Mouse (Mus musculus) myocyte (in vitro differentiated cells): ENCODE measurements around the gene Camta1.

Experiments used
- MAX ChIP-seq: IDR thresholded peaks from one replicate; pipeline ENCODE4 v1.6.1; 2011; ENCODE audit warnings: low read depth, mild to moderate bottlenecking, control low read depth
- MYOD1 ChIP-seq, 3 experiments: IDR thresholded peaks; one replicate each; pipeline ENCODE4 v1.6.1; 2011; ENCODE audit warnings: control low read depth in 2 of 3, low read depth in 2 of 3, mild to moderate bottlenecking in 2 of 3, moderate library complexity in 1 of 3; ENCODE audit not compliant: insufficient read length in 2 of 3, control insufficient read depth in 1 of 3
- MYOG ChIP-seq, 3 experiments: IDR thresholded peaks; one replicate each; pipeline ENCODE4 v1.6.1; 2011; ENCODE audit warnings: control low read depth in 2 of 3, low read depth in 2 of 3, mild to moderate bottlenecking in 2 of 3; ENCODE audit not compliant: insufficient read length in 2 of 3, control insufficient read depth in 1 of 3, insufficient read depth in 1 of 3
- POLR2A ChIP-seq: IDR thresholded peaks from one replicate; pipeline ENCODE4 v1.6.1; 2011; ENCODE audit warnings: low read depth, mild to moderate bottlenecking, control low read depth, moderate library complexity; ENCODE audit not compliant: insufficient read length
- POLR2AphosphoS2 ChIP-seq: IDR thresholded peaks from one replicate; pipeline ENCODE4 v1.6.1; 2011; ENCODE audit warnings: low read depth, control low read depth; ENCODE audit not compliant: insufficient read length
- REST ChIP-seq: IDR thresholded peaks from one replicate; pipeline ENCODE4 v1.6.1; 2011; ENCODE audit warnings: mild to moderate bottlenecking, control low read depth, moderate library complexity; ENCODE audit not compliant: insufficient read depth, insufficient read length
- SRF ChIP-seq: IDR thresholded peaks from one replicate; pipeline ENCODE4 v1.6.1; 2011; ENCODE audit warnings: low read depth; ENCODE audit not compliant: control insufficient read depth, insufficient read length
- TCF12 ChIP-seq: IDR thresholded peaks from one replicate; pipeline ENCODE4 v1.6.1; 2011; ENCODE audit warnings: mild to moderate bottlenecking, control low read depth; ENCODE audit not compliant: poor library complexity, insufficient read depth, severe bottlenecking
- TCF3 ChIP-seq: IDR thresholded peaks from one replicate; pipeline ENCODE4 v1.6.1; 2011; ENCODE audit warnings: low read depth, control low read depth; ENCODE audit not compliant: insufficient read length
- USF1 ChIP-seq: IDR thresholded peaks from one replicate; pipeline ENCODE4 v1.6.1; 2011; ENCODE audit warnings: low read depth, mild to moderate bottlenecking, control low read depth, moderate library complexity

GRCm38 (mm10) chr4:150875393-150875792, 986.3 kb downstream of the Camta1 start:
- no peak for TF ChIP-seq POLR2A
- no peak for TF ChIP-seq USF1
- no peak for TF ChIP-seq MYOD1 (IDR thresholded peaks at IDR 0.05; ENCODE audit: control insufficient read depth in 1 of 3, insufficient read length in 2 of 3, low read depth in 2 of 3)
- no peak for TF ChIP-seq MYOG (IDR thresholded peaks at IDR 0.05; ENCODE audit: control insufficient read depth in 1 of 3, insufficient read depth in 1 of 3, insufficient read length in 2 of 3, low read depth in 2 of 3)
- no peak for TF ChIP-seq MAX
- TF ChIP-seq SRF, result no peak
- no peak for TF ChIP-seq TCF3
- no peak for TF ChIP-seq REST
- no peak for TF ChIP-seq TCF12
- TF ChIP-seq POLR2AphosphoS2, result no peak
